Mouse (Mus musculus) lung, adult 2 months (tissue): ENCODE measurements around the gene 1700067P10Rik.

Experiments
- CTCF ChIP-seq: fragments of 200-500 bp; IDR thresholded peaks from 2 replicates; pipeline ENCODE4 v1.5.1; 2011; ENCODE audit warnings: mild to moderate bottlenecking, low read length, control low read depth; ENCODE audit not compliant: insufficient read depth
- POLR2A ChIP-seq: fragments of 200-500 bp; IDR thresholded peaks from 2 replicates; pipeline ENCODE4 v1.6.1; 2011; ENCODE audit warnings: low read depth, mild to moderate bottlenecking, control low read depth, low read length, borderline replicate concordance; ENCODE audit errors: extremely low read depth

DNA sequence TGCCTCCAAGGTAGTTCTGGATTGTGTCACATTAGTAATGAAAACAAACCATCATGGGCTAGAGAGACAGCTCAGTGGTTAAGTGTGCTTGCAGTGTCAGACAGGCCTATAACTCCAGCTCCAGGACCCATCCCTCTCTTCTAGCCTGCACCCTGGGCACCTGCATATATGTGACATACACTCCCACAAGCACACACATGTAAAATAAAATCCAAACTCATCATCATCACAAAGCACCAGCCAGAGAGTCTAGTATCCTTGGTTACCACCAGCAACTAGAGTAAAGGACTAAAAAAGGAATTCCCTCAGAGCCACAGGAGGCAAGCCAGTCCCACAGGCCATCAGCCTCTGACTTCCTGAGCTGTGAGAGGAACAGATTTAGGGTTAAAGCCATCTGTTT is at the start of gene 1700067P10Rik:
- TF ChIP-seq POLR2A (no peak), CTCF (no peak)
